Mouse (Mus musculus) frontal cortex, adult 2 months (tissue): Measurements from ENCODE around the gene Orm1. TPM values are rescaled to one million over a fixed set of nuclear protein-coding genes. Genes with fewer than 3 reads are reported as not detected.
A peak's percentile ranks its signal among the peaks of the same experiment; 100 is the strongest.

ENCODE experiments used
- DNase-seq, 2 experiments: peaks; one replicate each; pipeline ENCODE4 v3.0.0; 2022; ENCODE audit warnings: low spot score in 1 of 2; ENCODE audit errors: extremely low spot score in 1 of 2
- polyA plus RNA-seq: library from polyadenylated mRNA; depleted of rRNA; stranded (reverse); fragments of >200 nt; gene quantifications from 2 replicates; pipeline ENCODE4 v1.2.3, GENCODE M21; 2012

The Orm1 gene
- polyA plus RNA-seq, 1 experiment, result 0.12 TPM

DNA sequence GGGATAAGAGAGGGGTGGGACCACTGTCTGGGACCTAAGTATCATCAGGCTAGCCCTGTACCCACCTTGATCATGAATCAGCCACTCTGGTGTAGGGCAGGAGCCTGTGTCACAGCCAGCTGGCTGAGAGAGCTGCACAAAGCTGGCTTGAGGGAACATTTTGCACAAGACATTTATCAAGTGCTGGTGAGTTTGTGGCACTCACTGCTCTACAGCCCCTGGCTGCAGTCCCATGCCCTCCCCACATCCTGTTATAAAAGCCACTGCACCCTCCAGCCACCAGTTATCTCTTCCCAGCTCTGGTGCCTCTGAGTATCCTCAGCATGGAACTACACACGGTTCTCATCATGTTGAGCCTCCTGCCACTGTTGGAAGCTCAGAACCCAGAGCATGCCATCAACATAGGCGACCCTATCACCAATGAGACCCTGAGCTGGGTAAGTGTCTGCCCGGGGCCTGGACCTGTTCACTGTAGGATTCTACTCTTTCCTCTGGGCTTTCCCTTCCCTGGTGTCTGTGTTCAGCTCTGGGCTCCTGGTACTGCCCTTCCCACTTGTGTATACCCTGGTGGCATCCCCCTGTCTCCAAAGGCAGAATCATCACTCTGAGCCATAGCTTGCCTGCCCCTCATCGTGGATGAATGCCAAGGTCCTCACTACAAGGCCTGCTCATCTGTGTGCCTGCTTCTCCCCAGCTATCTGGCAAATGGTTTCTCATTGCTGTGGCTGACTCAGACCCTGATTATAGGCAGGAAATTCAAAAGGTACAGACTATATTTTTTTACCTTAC is 11.7 kb downstream of the Orm1 start, which contains the start of gene Orm3:
Gene Orm3 (plus strand): TSS at position 286 of the 789 bp plus-strand sequence.
- DNase-seq, result no peak

DNA sequence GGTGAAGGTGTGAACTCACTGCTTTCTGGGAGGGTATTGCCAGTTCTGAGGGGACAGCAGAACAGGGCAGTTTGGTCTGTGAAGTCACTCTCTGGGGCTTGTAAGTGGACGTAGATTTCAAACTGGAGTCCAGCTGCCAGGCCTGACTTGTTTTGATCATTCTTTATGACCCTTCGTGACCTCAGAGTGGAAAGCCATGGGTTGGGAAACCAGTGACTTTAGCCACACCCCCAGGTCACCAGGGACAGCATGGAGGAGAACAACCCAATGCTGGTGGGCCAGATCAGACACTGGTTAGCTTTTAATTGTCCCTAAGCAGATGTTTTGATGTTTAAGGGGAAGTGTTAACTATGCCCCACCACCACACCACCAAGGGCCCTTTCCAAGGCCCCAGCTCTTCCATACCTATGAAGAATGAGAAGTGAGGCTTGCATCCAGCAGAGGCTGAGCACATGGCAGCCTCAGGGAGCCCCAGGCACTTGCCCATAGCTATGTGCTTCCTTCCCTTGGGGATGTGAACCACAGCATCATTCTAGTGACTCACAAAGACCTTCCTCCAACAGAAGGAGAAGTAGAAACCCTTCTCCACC is 12.7 kb downstream of the Orm1 start:
- no peak for DNase-seq

DNA sequence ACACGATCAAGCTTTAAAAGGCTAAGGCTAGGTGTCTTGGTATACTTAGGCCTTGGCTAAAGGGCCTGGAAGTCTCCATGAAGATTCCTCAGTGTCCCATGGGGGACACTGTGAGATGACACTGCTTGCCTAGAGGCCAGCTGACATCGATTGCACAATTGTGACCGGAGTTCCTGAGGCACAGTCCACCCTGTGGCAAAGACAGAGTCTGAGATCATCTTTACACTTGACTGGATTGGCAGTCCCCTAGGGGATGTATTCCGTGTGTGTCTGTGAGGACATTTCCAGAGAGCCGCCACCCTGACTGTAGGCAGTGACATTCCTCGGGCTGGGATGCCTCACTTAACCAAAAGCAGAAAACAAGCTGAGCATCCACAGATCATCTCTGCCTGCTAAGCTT is 15.5 kb downstream of the Orm1 start:
- no peak for DNase-seq

DNA sequence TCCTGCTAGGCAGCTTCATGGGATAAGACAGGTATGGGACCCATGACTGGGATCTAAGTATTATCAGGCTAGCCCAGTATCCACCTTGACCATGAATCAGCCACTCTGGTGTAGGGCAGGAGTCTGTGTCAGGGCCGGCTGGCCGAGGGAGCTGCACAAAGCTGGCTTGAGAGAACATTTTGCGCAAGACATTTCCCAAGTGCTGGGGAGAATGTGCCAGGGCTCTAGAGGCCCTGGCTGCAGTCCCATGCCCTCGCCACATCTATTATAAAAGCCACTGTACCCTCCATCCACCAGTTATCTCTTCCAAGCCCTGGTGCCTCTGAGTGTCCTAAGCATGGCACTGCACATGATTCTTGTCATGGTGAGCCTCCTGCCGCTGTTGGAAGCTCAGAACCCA is 17.8 kb downstream of the Orm1 start, which contains the start of gene Orm2:
Gene Orm2 (plus strand): TSS at position 300 of the 400 bp plus-strand sequence.
- DNase-seq, result no peak

DNA sequence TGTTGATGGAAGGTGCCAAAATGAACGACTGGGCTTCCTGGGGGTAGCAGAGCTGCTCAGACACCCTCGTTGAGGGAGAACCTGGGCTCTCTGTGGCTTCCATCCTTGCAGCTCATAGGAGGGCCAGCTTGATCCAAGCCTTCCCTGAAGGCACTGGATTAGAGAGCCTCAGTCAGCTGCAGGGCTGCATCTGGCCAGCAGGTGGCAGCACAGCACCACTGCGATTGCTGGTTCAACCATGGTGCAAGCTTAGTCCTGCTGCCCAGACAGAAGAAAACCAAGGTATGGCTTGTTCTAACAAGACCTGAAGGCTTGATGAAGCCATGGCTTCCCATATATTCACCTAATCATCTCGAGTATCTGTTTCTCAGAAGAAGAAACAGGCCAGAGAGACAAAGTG is 24.2 kb downstream of the Orm1 start:
- DNase-seq, result peak; percentile 72 to 96

DNA sequence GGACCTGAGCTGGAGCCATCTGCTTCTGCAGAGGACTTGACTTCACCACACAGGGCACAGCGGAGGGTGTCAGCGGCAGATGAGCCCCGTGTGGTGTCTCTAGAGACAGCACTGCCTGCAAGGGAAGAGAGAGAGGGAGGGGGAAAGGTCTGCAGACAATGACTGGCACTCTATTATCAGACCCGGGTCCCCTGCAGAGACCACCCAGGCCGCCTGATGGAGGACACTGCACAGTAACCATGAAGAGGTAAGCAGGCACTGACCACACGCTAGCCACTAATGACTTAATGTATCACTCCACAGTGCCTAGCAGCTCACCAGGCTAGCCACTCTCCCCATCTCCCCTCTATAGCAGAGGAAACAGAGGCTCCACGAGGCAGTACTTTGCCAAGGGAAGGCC is 26.5 kb downstream of the Orm1 start:
- no peak for DNase-seq

DNA sequence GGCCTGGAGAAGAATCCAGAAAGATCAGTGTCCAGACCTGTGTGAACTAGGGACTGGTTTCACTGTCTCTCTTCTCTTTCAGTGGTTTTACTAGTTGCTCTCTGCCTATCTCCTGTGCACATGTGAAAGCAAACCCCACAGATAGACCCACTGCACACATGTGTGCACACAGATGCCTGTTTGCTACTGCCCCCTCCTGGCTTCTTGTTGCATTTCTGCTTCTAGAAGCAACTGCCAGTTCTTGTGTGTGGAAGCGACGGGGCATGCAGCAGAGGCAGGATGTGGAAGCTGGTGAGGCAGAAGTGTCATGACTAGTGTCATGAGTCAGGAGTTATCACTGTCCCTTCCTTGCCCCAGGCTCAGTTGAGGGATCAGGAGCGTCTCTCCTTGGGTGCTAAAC is 27.5 kb downstream of the Orm1 start:
- DNase-seq, result peak in 1 of 2 experiments; percentile 51

DNA sequence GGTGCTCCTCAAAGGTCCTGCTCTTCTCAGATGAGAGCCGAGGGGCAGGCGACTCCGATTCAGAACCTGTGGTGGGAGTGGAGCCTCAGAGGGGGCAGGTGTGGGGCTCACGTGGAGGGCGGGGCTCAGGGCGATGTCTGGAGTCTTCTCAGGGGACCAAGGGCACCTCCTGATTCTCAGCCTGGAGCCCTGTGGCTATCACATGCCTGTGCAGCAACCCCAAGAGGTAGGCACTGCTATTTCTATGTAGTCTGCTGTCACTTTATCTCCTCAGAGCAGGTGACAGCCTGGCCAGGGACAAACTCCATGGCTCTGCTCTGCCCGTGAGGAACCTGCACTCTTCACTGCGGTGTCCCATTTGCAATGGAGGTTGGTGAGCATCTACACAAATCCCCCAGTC is 29.0 kb downstream of the Orm1 start:
- no peak for DNase-seq

DNA sequence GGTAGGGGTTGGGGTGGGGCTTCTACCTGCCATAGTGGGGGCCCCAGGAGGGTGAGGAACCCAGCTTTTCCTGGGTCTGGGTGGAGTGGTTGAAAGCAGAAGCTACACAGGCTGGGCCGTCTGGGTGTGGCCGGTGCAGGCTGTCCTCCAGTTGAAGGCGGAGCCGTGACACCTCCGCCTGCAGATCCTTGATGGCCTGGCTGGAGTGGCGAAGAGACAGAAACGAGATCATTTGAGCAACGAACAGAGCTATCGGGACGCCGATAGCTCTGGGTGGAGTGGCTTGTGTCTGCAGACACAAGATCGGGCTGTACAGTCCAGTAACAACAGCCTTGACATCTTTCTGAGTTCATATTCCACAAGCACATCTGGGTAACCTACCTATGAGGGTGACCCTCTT is 30.0 kb downstream of the Orm1 start:
- no peak for DNase-seq

DNA sequence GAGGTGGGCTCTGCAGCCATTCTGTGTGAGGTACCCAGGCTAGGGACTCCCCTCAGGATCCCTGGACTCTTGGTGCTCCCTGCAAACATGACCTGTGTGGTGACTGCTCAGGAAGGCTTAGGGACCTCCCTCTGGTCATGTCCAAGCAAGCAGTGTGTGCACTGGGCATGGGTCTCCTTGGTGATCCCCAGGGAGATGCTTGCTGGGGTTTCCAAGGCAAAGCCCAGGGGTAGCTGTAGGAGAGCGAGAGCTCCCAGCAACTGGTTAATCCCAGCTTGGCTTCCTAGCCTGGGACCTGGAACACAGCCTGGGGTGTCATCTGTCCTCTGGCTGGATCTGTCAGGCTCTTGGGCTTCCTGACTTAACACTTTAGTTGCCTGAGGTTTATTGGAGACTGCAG is 31.0 kb downstream of the Orm1 start:
- no peak for DNase-seq

DNA sequence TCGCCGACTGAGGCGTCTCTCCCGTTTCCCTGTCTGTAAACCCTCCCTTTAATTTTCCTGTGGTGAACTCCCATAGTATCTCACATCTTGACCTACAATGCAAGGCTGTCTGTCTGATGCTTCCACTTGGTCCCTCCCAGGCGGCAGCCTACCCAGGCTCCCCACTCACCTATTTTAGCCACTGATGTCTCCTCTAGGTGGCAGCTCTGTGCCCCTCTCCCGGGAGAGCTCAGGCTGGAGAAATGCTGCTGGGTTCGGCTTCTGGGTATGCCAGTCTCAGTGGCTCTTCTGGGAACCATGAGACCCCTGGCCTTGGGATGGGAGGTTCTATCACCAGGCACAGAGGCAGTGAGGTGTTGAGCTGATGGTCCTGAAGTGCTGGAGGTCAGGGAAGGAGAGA is 33.1 kb downstream of the Orm1 start:
- DNase-seq, result no peak

DNA sequence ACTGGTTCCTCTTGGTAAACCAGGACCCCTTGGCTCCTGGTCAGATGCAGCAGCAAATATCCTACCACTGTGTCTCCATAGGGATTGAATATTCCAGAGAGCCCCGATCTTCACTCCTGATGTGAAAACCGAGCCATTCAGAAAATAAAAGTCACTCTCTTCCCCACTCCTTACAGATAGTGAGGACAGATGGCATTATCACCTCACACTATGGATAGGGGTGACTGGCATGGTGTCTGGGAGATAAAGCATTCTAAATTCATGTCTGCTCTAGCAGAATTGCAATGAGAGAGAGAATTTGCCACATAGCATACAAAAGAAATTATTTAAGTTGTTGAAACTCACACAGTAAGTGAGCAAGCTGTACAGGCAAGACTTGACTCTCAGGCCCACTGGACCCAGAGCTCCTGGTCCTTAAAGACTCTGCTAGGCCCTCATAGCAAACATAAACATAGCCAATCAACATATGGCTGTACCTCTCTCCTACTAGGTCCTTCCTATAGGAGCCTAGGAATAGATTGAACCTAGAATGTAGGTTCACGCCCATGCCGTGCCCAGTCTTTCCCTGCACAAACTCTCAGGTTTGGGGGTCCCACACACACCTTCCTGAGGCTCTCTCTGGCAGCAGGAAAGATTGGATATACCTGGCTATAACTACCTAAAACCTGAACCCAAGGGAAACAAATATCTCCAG is 38.5 kb downstream of the Orm1 start:
- no peak for DNase-seq

DNA sequence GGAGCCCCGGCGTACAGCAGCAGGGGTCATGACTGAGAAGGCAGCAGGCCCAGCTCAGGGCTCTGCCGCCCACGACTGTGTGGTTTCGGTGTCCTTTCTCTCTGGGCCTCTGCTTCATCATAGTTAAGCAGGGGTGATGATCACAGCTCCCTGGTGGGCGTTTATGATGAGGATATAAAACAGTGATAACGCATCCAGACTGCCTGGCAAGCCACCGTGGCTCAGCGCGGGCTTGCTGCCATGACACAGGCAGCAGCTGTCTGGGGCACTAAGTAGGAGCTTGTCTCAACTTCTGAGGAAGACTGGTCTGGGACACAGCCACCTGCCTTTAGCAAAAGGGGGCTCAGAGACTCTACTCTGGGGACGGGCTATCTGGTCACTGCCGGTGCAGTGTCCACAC is 39.1 kb downstream of the Orm1 start:
- no peak for DNase-seq

DNA sequence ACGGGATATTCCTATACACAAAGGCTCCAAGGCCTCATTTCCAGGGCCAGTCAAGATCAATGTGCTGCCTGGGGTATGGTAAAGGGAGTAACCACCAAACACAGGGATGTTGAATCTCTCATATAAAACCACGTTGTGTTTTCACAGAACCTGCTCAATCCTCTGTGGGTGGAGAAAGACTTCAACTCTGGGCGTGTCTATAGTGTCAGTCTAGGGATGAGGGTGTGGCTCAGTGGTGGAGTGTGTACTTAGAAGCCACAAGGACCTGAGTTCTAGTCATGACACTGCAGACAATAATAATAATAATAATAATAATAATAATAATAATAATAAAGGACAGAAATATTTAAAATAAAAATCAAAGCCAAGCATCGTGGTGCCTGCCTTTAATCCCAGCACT is 39.9 kb downstream of the Orm1 start:
- DNase-seq, result no peak

DNA sequence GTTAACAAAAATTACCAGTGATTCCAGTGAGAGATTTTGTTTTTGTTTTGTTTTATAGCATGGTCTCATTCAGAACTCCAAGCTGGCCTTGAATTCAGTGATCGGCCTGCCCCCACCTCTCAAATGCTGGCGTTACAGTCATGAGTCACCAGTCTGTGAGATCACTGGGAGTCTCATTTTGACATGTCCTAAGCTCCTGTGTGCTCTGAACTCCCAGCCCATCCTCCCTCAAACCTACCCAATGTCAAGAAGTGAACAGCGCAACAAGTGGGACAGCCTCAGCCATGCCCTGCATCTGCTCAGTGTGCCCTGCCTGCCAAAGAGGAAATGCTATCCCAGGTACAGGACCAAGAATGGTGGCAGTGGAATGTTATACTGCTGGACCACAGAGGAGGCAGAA is 40.9 kb downstream of the Orm1 start:
- DNase-seq, result no peak

DNA sequence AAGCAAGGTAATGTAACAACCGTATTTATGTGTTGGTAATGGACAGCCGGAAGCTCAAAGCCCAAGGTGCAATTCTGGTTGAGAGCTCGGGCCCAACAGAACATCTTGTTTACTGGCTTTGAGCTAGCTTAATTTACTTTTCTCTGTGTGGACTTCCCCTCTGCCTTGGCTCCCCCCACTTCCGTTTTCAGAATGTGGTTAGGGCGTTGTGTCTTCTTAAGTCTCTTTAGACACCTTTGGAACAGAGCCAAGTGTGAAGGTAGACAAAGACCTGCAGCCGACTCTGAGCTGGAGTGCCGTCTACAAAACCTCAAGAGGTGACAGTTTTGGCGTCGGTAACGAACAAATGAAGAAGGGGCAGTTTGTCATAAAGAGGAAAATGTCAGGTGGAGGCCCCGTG is 41.4 kb downstream of the Orm1 start:
- DNase-seq, result no peak

DNA sequence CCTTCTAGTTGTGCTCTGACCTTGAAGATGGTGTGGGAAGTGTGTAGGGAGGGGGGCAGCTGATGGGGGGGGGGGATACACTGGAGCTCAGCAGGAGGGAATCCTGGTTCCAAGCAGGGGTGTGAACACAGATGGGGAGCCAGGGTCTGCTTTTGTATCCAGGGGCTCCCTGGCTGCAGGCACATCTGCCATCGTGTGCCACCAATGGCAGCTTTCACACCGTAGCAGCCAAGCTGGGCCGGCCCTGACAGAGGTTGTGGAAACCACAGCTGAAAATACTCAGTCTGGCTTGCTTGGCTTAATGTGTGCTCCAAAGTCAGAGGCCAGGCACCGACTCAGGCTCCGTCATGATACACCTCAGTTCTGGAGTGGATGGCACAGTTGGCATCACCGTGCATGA is 43.7 kb downstream of the Orm1 start:
- DNase-seq, result no peak

DNA sequence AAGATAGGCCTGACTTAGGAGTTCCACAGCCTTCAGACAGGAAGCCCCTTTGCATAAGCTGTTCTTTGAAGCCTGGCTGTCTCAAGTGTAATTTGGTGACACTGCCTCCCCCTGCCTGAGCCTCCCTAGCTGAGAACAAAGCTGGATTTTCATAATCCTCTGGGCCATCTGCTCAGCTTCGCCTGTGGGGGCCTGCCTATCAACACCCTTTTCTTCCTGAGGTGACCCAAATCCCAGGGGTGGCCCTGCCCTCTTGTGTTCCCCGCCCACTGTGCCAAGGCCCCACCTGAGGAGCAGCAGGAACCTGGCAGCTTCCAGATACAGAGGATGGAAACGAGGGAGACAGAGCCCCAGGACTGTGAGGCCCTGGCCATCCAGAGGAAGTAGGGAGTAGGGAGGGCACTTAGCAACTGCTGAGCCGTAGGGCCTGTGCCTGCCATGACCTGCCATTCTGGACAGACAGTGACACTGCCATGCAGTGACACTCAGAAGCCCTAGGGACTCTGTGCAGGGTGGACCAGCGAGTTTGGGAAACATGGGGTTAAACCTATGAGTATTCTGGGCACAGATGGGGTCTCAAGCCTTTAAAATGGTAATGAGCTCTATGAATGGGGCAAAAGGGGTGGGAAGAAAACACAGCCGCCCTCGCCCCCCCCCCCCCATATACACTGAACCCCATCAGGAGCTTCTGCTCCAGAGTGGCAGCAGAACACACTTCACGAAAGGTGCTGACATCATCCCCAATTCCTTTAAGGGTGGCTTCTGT is 44.9 kb downstream of the Orm1 start:
- DNase-seq, result no peak

DNA sequence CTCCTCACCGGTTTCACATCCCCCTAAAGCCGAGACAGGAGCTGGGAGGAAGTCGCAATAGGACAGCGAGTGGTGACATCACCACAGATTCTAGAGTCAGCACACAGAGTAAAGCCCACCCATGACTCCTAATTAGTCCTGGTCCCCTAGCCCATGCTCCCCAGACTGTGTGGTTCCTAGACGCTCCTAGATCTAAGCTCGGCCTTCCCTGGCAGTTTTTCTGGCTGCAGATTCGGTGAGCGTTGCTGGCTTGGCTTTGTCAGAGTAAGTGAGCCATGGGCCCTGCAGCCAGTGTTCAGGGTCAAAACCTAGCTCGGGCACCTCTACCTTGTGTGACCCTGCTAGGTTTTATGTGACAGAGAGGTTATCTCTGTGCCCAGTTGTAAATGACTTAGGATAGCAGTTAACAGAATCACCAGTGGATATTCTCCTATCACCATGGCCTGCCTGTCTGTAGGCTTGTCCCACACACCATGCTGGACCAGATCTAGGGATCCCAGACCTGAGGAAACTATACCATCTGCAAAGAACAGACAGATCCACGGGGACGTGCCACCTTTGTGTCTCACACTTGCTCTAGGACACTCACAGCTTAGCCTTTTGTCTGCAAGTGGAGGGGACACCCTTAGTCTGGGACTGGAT is 45.6 kb downstream of the Orm1 start:
- no peak for DNase-seq

DNA sequence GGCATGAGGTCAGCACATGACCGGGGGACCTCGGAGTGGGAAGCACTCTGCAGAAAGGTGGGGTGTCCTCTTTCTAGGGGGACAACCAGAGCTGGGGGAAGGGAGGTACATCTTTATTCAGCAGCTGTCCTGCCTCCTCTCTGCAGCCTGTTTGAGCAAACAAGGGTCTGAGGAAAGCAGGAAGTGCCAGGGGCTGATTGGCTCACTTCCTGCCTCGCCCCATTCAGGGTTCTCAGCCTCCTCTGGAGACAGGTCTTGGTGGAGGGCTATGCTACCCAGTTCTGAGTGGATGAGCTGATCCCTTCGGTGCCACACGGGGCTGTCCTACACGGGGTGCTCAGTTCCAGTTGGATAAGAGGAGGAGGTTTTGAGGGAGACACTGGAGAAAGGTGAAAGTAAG is 47.0 kb downstream of the Orm1 start:
- no peak for DNase-seq
